Mouse (Mus musculus): ENCODE results near the gene Adgrv1. TPM values are rescaled to one million over a fixed set of nuclear protein-coding genes. Genes with fewer than 3 reads are reported as not detected.

Gene Adgrv1
- polyA plus RNA-seq, 1 experiment from 2014 or later = 2.5 TPM

DNA sequence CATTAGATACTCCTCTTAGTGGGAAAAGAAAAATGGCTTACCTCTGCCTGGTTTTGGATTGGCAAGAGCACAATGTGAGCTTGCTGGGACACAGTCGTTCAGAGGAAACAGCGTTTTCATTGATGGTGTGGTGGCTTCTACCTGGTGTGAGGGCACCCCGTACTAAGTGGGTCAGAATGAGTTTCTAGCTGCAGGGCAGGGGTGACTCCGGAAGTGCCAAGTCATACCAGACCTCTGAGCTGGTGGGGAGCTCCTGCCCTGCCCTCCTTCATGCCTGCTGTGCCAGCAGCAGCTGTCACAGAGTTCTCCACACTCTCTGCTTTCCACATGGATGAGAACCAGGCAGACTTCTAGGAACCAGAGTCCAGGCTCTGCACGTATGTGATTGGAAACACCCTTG is 582.0 kb downstream of the Adgrv1 start:
- Histone ChIP-seq H3K4me3 (ENCODE audit: low read depth, low read length) (no peak overlapping the region), H3K9ac (no peak overlapping the region), H3K27me3 (ENCODE audit: insufficient read depth, low read length) (no peaks in the 10 kb centered on the region), H3K4me1 (ENCODE audit: insufficient read depth) (no peaks in the 10 kb centered on the region), H3K4me2 (no peak overlapping the region), H3K9me3 (ENCODE audit: low read depth, low read length) (no peaks in the 10 kb centered on the region), H3K36me3 (ENCODE audit: insufficient read depth) (no peaks in the 10 kb centered on the region), H3K27ac (ENCODE audit: low read depth) (no peak overlapping the region)
- 75% methylated on average over 5 of the region's 5 CpGs for WGBS
- ATAC-seq (ENCODE audit: insufficient read depth) (no peak), DNase-seq (no peak)
- no peak for TF ChIP-seq CTCF (IDR thresholded peaks at IDR 0.05; ENCODE audit: low read depth)

DNA sequence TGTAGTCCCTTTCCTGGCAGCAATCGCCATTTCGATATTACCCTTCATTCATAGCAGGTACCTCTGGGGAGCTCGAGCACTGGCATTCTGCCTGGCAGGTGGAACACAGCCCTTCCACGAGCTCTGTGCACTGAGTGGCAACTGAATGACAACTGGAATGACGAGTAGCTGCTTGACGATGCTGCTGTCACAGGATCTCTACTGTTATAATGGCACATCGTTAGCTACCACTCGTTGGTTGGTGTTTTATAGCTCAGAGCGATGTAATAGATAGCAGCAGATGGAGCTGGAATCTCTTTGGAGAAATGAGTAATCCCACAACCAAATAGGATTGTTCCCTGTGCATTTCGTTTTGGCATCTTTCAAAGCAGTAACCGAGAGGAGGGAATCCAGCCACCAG is 587.6 kb downstream of the Adgrv1 start:
- WGBS = 71% methylated on average over 11 of the region's 11 CpGs
- ATAC-seq (ENCODE audit: insufficient read depth) (no peak), DNase-seq (no peak)
- no peaks in the 10 kb centered on the region for H3K27me3 ChIP-seq (ENCODE audit: insufficient read depth, low read length)
- H3K4me1 ChIP-seq (ENCODE audit: insufficient read depth) = no peaks in the 10 kb centered on the region
- no peaks in the 10 kb centered on the region for H3K36me3 ChIP-seq (ENCODE audit: insufficient read depth)
- no peak overlapping the region for H3K9ac ChIP-seq
- no peaks in the 10 kb centered on the region for H3K9me3 ChIP-seq (ENCODE audit: low read depth, low read length)
- H3K4me2 ChIP-seq = no peak overlapping the region
- H3K27ac ChIP-seq (ENCODE audit: low read depth) = no peak overlapping the region
- no peak for TF ChIP-seq CTCF (IDR thresholded peaks at IDR 0.05; ENCODE audit: low read depth)
- H3K4me3 ChIP-seq (ENCODE audit: low read depth, low read length) = no peak overlapping the region

Small RNAs within 50 kb of the gene (microRNA-seq; reads per million reads assigned to microRNA genes)
- not detected for gene Gm25241 (ENCODE audit: borderline number of aligned reads)

Other genes starting within 250 kb of the Adgrv1 start
- gene Lysmd3, start 24.5 kb upstream of the Adgrv1 start, polyA plus RNA-seq (2014; fragmentation: Nextera tagmentation; extraction: Ambion mirVana) = 29.4 and 32.0 TPM in 2 replicates
- 13.6 and 15.1 TPM in 2 replicates for gene Polr3g, start 77.9 kb upstream of the Adgrv1 start, polyA plus RNA-seq (2014; fragmentation: Nextera tagmentation; extraction: Ambion mirVana)
- 5.3 and 5.7 TPM in 2 replicates for gene Mblac2, start 78.2 kb upstream of the Adgrv1 start, polyA plus RNA-seq (2014; fragmentation: Nextera tagmentation; extraction: Ambion mirVana)
- gene Cetn3, start 149.9 kb upstream of the Adgrv1 start, polyA plus RNA-seq (2014; fragmentation: Nextera tagmentation; extraction: Ambion mirVana) = 255 and 261 TPM in 2 replicates

Data from lung, embryonic 14.5 days (tissue).